Mouse (Mus musculus): Measurements from ENCODE around the gene Sfrp2. TPM values are rescaled to one million over a fixed set of nuclear protein-coding genes. Genes with fewer than 3 reads are reported as not detected.

Sfrp2 gene
- total and polyA plus RNA-seq, 3 experiments = 0.17 to 0.23 (median 0.17) TPM

DNA sequence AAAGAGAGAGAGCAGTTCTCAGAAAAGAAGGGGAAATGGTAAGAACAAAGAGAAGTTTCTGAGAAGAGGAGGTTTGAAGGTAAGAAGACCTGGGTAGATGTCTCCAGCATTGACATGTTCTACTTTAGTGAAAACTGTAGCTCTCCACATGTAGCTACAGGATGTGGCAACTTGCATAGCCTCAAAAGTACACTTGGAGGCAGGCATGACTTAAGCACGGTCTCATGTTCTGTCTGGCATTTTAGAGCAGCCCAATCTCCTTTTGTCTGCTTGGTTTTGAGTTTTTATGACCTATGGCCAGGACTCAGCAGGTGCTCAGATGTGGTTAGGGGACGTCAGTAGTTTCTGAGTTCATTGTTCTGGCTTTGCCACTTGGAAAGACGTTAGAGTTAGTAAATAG lies 25.3 kb downstream of the Sfrp2 start:
- Histone ChIP-seq H3K4me2 (ENCODE audit: insufficient read depth, low read depth, poor library complexity, severe bottlenecking) (no peak overlapping the region), H3K9ac (ENCODE audit: insufficient read depth, low read depth) (no peak overlapping the region), H3K36me3 (replicated peaks in 1 of 2; ENCODE audit: control insufficient read depth in 1 of 2, insufficient read depth in 1 of 2, low read length in 1 of 2) (no peaks in the 10 kb centered on the region), H3K27ac (ENCODE audit: insufficient read depth, low read depth) (no peak overlapping the region), H3K79me2 (replicated peaks; ENCODE audit: control insufficient read depth, extremely low read depth, insufficient read depth, poor library complexity, severe bottlenecking) (no peaks in the 10 kb centered on the region), H3K4me3 (replicated peaks in 1 of 3; ENCODE audit: low read depth in 2 of 3, low read length in 2 of 3, poor library complexity in 1 of 3) (no peak overlapping the region), H3K9me3 (replicated peaks; ENCODE audit: low read length) (peaks cover 4% of the 10 kb centered on the region), H3K27me3 (replicated peaks) (peaks cover 2% of the 10 kb centered on the region), H3K4me1 (ENCODE audit: control insufficient read depth in 1 of 2, insufficient read depth in 2 of 2) (peaks cover 4 to 12% of the 10 kb centered on the region in 2 experiments; a peak in 2 of 4 replicates)
- TF ChIP-seq GABPA (IDR thresholded peaks at IDR 0.05; ENCODE audit: insufficient replicate concordance, low read depth, low read length) = no peak
- no peak for TF ChIP-seq PAX5 (IDR thresholded peaks at IDR 0.05; ENCODE audit: low read length)
- no peak for TF ChIP-seq POLR2A (IDR thresholded peaks at IDR 0.05; ENCODE audit: low read depth, low read length)
- no peak for TF ChIP-seq MAFK (IDR thresholded peaks at IDR 0.05; ENCODE audit: insufficient replicate concordance, low read length)
- TF ChIP-seq JUND (conservative IDR thresholded peaks at IDR 0.05; ENCODE audit: low read depth, low read length) = no peak
- no peak for TF ChIP-seq EP300 (IDR thresholded peaks at IDR 0.05; ENCODE audit: low read length)
- TF ChIP-seq ETS1 (conservative IDR thresholded peaks at IDR 0.05; ENCODE audit: low read depth, low read length) = no peak
- no peak for DNase-seq (ENCODE audit: extremely low read depth)
- in situ Hi-C loops (cut with MboI; ENCODE audit: low pct_ligation_motif_present, low pct_unique_long_range_greater_than_20kb, low sequenced_read_pairs) = no loop called here
- dilution Hi-C loops (cut with MboI; ENCODE audit: extremely low pct_ligation_motif_present, extremely low pct_unique_long_range_greater_than_20kb, low sequenced_read_pairs) = no loop called here

DNA sequence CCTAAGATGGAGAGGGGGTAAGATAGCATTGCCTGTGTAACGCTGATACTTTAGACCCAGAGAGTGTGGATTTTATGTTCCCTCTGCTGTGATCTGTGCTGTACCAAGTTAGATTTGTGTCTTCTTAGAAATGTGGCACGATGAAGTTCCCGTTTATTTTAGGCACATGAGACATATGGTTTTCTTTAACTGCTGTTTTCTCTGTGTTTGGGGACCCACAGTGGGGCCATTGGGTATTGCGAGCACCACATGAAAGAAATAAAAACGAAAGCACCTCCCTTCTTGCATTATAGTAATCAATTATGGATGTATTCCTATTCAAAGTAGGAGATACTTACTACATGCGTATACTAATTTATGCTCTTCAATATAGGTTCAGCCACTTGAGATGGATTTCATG lies 31.0 kb downstream of the Sfrp2 start:
- Histone ChIP-seq H3K27ac (ENCODE audit: insufficient read depth, low read depth) (no peak overlapping the region), H3K79me2 (replicated peaks; ENCODE audit: control insufficient read depth, extremely low read depth, insufficient read depth, poor library complexity, severe bottlenecking) (no peaks in the 10 kb centered on the region), H3K9ac (ENCODE audit: insufficient read depth, low read depth) (no peak overlapping the region), H3K4me3 (replicated peaks in 1 of 3; ENCODE audit: low read depth in 2 of 3, low read length in 2 of 3, poor library complexity in 1 of 3) (no peak overlapping the region), H3K4me1 (ENCODE audit: control insufficient read depth in 1 of 2, insufficient read depth in 2 of 2) (peaks cover 0 to 10% of the 10 kb centered on the region in 2 experiments; a peak in 2 of 4 replicates), H3K27me3 (replicated peaks) (no peaks in the 10 kb centered on the region), H3K9me3 (replicated peaks; ENCODE audit: low read length) (peaks cover 5% of the 10 kb centered on the region), H3K4me2 (ENCODE audit: insufficient read depth, low read depth, poor library complexity, severe bottlenecking) (no peak overlapping the region), H3K36me3 (replicated peaks in 1 of 2; ENCODE audit: control insufficient read depth in 1 of 2, insufficient read depth in 1 of 2, low read length in 1 of 2) (no peaks in the 10 kb centered on the region)
- dilution Hi-C loops (cut with MboI; ENCODE audit: extremely low pct_ligation_motif_present, extremely low pct_unique_long_range_greater_than_20kb, low sequenced_read_pairs) = no loop called here
- in situ Hi-C loops (cut with MboI; ENCODE audit: low pct_ligation_motif_present, low pct_unique_long_range_greater_than_20kb, low sequenced_read_pairs) = no loop called here
- DNase-seq (ENCODE audit: extremely low read depth) = no peak
- TF ChIP-seq SMC3 (IDR thresholded peaks at IDR 0.05; ENCODE audit: low read depth, low read length) = 0 out of 2 replicates have a peak, but pooled peaks have one; percentile 18
- TF ChIP-seq USF1 (IDR thresholded peaks at IDR 0.05; ENCODE audit: low read depth, low read length) = no peak
- TF ChIP-seq RAD21 (IDR thresholded peaks at IDR 0.05; ENCODE audit: low read depth, low read length) = peak; percentile 40
- no peak for TF ChIP-seq ZC3H11A (IDR thresholded peaks at IDR 0.05; ENCODE audit: low read depth, low read length)
- TF ChIP-seq POLR2AphosphoS2 (IDR thresholded peaks at IDR 0.05; ENCODE audit: low read depth, low read length) = no peak
- TF ChIP-seq BHLHE40 (IDR thresholded peaks at IDR 0.05; ENCODE audit: low read depth, low read length) = no peak
- peak; percentile 15 to 40; a peak in 2 of 4 replicates for TF ChIP-seq CTCF (conservative IDR thresholded peaks at IDR 0.05 in 1 of 2, IDR thresholded peaks at IDR 0.05 in 1 of 2; ENCODE audit: low read depth in 2 of 2, low read length in 2 of 2)
- no peak for TF ChIP-seq JUND (conservative IDR thresholded peaks at IDR 0.05; ENCODE audit: low read depth, low read length)
- no peak for TF ChIP-seq E2F4 (IDR thresholded peaks at IDR 0.05; ENCODE audit: insufficient replicate concordance, low read depth, low read length)
- TF ChIP-seq MAFK (IDR thresholded peaks at IDR 0.05; ENCODE audit: insufficient replicate concordance, low read length) = no peak
- TF ChIP-seq MEF2A (IDR thresholded peaks at IDR 0.05; ENCODE audit: borderline replicate concordance, low read depth, low read length) = peak; percentile 53; the same call in 1 of the 2 replicates
- no peak for TF ChIP-seq EP300 (IDR thresholded peaks at IDR 0.05; ENCODE audit: low read length)
